Mouse (Mus musculus): ENCODE data around the gene Bex6.

- no peak for TF ChIP-seq CTCF (IDR thresholded peaks at IDR 0.05; ENCODE audit: low read depth, low read length)
- no peak for TF ChIP-seq POLR2A (IDR thresholded peaks at IDR 0.05; ENCODE audit: extremely low read depth, insufficient read depth, low read length)
Measured at GRCm38 (mm10) chr16:32190011-32190441, 10.4 kb downstream of the Bex6 start.
